Mouse (Mus musculus): ENCODE measurements around the gene Srp9. TPM values are rescaled to one million over a fixed set of nuclear protein-coding genes. Genes with fewer than 3 reads are reported as not detected.

Srp9 gene
- polyA plus RNA-seq, 1 experiment from 2014 or later = 215 TPM

DNA sequence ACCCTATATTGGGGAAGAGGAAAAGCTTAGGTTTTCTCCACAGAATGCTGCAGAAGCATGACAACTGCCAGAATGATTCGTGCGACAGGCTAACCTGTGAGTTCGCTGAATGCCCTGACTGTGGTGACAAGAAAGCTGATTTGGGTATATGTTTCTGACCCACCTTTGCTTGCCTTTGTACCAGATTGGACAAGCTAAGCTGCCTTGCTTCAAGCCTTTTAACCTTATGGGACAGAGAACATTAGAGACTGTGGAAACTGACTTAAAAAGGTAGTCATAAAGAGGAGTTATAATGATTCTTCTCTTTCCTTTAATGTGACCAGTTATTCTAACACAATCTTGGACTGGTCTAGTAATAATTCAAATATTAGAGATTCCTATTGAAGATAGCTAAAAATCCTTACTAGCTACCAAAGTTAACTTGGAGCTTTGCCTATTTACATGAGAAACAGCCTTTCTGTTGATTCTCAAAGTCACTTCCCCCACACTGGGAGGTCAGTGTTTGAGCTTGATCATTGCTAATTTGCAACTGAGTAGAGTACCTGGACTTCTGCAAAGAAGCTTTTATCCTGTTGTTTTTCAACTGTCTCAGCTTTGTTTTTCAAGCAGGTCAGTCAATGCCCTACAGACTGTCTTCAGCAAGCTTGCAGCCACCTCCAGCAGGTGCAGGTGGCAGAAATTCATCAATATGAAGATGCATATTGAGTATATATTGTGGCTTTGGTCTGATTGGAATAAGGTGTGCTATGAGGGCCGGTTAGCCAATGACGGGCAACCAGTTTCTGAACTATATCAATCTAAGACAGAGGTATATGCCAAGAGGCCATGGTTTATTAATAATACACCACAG lies 57.1 kb downstream of the Srp9 start:
- 78% methylated on average over 5 of the region's 5 CpGs for WGBS
- Histone ChIP-seq H3K9ac (ENCODE audit: low read length) (no peak overlapping the region), H3K4me2 (replicated peaks; ENCODE audit: low read depth) (no peak overlapping the region), H3K36me3 (ENCODE audit: control insufficient read depth, insufficient read depth, low read length) (no peaks in the 10 kb centered on the region), H3K4me1 (replicated peaks; ENCODE audit: control insufficient read depth, insufficient read depth) (no peaks in the 10 kb centered on the region), H3K9me3 (ENCODE audit: control insufficient read depth, low read length) (no peaks in the 10 kb centered on the region), H3K4me3 (ENCODE audit: low read depth, low read length) (no peak overlapping the region), H3K27ac (replicated peaks) (no peak overlapping the region), H3K27me3 (ENCODE audit: control insufficient read depth, insufficient read depth, low read length) (no peaks in the 10 kb centered on the region)
- TF ChIP-seq EP300 (optimal IDR thresholded peaks at IDR 0.05) = no peak
- DNase-seq (ENCODE audit: low spot score) (no peak), ATAC-seq (ENCODE audit: low FRiP score, low TSS enrichment) (no peak)

Other genes with a start within 250 kb of the Srp9 start
- 8.4 and 8.5 TPM in 2 replicates for gene Enah, start 104.7 kb upstream of the Srp9 start, polyA plus RNA-seq (2015; fragmentation: Nextera tagmentation; extraction: Ambion mirVana)
- gene Vmn1r1, start 39.7 kb downstream of the Srp9 start, polyA plus RNA-seq (2015; fragmentation: Nextera tagmentation; extraction: Ambion mirVana) = not detected in 2 replicates
- 214 and 223 TPM in 2 replicates for gene Degs1, start 158.1 kb downstream of the Srp9 start, polyA plus RNA-seq (2015; fragmentation: Nextera tagmentation; extraction: Ambion mirVana)
- 12.6 and 13.6 TPM in 2 replicates for gene Fbxo28, start 216.9 kb downstream of the Srp9 start, polyA plus RNA-seq (2015; fragmentation: Nextera tagmentation; extraction: Ambion mirVana)